Mouse (Mus musculus): Measurements from ENCODE around the gene Cand2.

- no peak for TF ChIP-seq CTCF (IDR thresholded peaks at IDR 0.05; ENCODE audit: low read depth)
- TF ChIP-seq EP300 (IDR thresholded peaks at IDR 0.05; ENCODE audit: low read depth): no peak
Measured at GRCm38 (mm10) chr6:115811606-115812005, 37.3 kb downstream of the Cand2 start.

Data from heart, postnatal 0 days (tissue).